Mouse (Mus musculus) C2C12 (cell line): ENCODE measurements around the gene Ccdc190. TPM values are rescaled to one million over a fixed set of nuclear protein-coding genes. Genes with fewer than 3 reads are reported as not detected.

Experiments used
- H3K27me3 ChIP-seq: one replicate; pipeline ENCODE4 v1.6.1; 2011; ENCODE audit not compliant: control insufficient read depth, insufficient read depth, insufficient read length
- H3K36me3 ChIP-seq: one replicate; pipeline ENCODE4 v1.6.1; 2011; ENCODE audit not compliant: control insufficient read depth, insufficient read depth
- H3K4me3 ChIP-seq: one replicate; pipeline ENCODE4 v1.5.1; 2011; ENCODE audit warnings: mild to moderate bottlenecking, control low read depth; ENCODE audit not compliant: poor library complexity, insufficient read depth, severe bottlenecking
- H3K79me2 ChIP-seq: one replicate; pipeline ENCODE4 v1.6.1; 2011; ENCODE audit not compliant: control insufficient read depth, insufficient read depth
- H3K79me3 ChIP-seq: one replicate; pipeline ENCODE4 v1.6.1; 2011; ENCODE audit warnings: low read depth, control low read depth
- H3ac ChIP-seq: one replicate; pipeline ENCODE3; 2011; ENCODE audit warnings: low read depth; ENCODE audit not compliant: control insufficient read depth, insufficient read length
- CEBPB ChIP-seq: IDR thresholded peaks from one replicate; pipeline ENCODE4 v1.6.1; 2011; ENCODE audit warnings: low read depth, mild to moderate bottlenecking, control low read depth, moderate library complexity
- CTCF ChIP-seq: IDR thresholded peaks from one replicate; pipeline ENCODE4 v1.5.1; 2011; ENCODE audit not compliant: control insufficient read depth, insufficient read depth, insufficient read length
- FOSL1 ChIP-seq: IDR thresholded peaks from one replicate; pipeline ENCODE4 v1.8.0; 2011; ENCODE audit warnings: mild to moderate bottlenecking, low read length; ENCODE audit not compliant: poor library complexity, insufficient read depth, severe bottlenecking
- MAX ChIP-seq: IDR thresholded peaks from one replicate; pipeline ENCODE4 v1.6.1; 2011; ENCODE audit warnings: mild to moderate bottlenecking, control low read depth
- MYOD1 ChIP-seq: IDR thresholded peaks from one replicate; pipeline ENCODE4 v1.6.1; 2011; ENCODE audit warnings: low read depth; ENCODE audit not compliant: control insufficient read depth, insufficient read length
- MYOG ChIP-seq: IDR thresholded peaks from one replicate; pipeline ENCODE4 v1.6.1; 2011; ENCODE audit not compliant: control insufficient read depth, insufficient read length; ENCODE audit errors: extremely low read depth
- USF1 ChIP-seq: IDR thresholded peaks from one replicate; pipeline ENCODE4 v1.6.1; 2011; ENCODE audit warnings: low read depth, mild to moderate bottlenecking, control low read depth, moderate library complexity
- polyA plus RNA-seq: library from polyadenylated mRNA; unstranded; fragments of >200 nt; fragmentation: generic; extraction: Trizol; gene quantifications from one replicate; pipeline ENCODE4 v1.2.1, GENCODE M21; 2012; ENCODE audit warnings: missing spikeins

The Ccdc190 gene
- polyA plus RNA-seq, 1 experiment: not detected

DNA sequence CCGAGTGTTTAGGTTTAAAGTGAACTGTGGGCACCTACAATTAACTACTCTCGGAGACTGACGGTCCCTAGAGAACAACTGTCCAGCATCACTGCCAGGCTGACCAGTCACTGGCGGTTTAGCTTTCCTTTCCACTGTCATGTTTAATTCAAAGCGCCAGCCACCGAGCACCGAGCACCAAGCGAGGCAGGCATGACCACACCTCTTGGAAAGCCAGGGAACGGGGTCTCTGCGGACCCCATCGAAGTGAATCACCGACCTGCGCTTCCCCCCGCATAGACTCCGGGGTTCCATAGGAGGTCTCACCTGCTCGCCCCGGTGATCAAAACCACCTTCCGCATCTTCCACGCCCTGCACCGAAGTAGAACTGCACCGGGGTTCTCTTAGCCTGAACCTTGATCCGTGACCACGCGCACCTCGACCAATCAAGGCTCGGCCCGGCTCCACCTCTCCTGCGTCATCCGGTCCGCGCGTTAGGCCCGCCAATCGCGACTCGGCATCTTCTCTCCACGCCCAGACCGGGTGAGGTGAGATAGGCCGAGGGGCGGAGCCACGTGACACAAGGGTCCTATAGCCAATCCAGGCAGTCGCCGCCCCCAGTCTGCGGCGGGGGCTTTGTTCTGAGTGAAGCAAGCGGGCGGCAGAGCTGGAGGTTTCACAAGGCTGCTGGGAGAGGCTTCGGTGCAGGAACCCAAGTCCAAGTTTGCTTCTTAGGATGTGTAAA, 40.5 kb downstream of the Ccdc190 start, which contains the start of gene Hsd17b7:
Gene Hsd17b7, minus strand, starts transcription at position 450 of the 724 bp plus-strand sequence.
- H3K4me3 ChIP-seq: peak within 1 kb of the TSS; percentile 59
- peaks cover 9% of the 10 kb centered on the region for H3K79me2 ChIP-seq
- no peaks in the 10 kb centered on the region for H3K27me3 ChIP-seq
- peaks cover 5% of the 10 kb centered on the region for H3K79me3 ChIP-seq
- TF ChIP-seq USF1: peak; percentile 84
- TF ChIP-seq CTCF: no peak
- no peak for TF ChIP-seq FOSL1
- peak; percentile 58 for TF ChIP-seq MAX
- no peak for TF ChIP-seq MYOD1
- TF ChIP-seq CEBPB: peak; percentile 63
- no peak for TF ChIP-seq MYOG
- peak within 1 kb of the TSS; percentile 58 for H3ac ChIP-seq
- H3K36me3 ChIP-seq: peaks cover 20% of the 10 kb centered on the region

DNA sequence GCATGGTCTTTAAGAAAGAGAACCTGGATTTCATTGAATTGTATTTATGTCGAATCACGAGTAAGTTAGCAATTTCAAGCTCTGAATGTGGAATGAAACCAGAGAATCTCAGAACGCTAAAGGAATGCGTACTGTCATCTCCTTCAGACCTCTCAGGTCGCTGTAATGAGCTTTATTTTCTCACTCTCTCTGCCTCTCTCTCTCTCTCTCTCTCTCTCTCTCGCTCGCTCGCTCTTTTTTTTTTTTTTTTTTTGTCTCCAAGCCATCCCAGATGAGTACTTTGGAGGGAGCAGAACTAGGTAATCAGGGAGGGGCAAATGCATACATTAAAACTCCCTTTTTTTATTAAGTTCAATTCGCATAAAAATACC, 41.1 kb downstream of the Ccdc190 start:
- TF ChIP-seq USF1 (no peak), MYOG (no peak), MYOD1 (no peak), MAX (no peak), CTCF (no peak), CEBPB (no peak), FOSL1 (no peak)
- Histone ChIP-seq H3K36me3 (peaks cover 15% of the 10 kb centered on the region), H3K27me3 (no peaks in the 10 kb centered on the region), H3K4me3 (peak overlapping the region; percentile 27), H3K79me2 (peaks cover 9% of the 10 kb centered on the region), H3K79me3 (peaks cover 5% of the 10 kb centered on the region), H3ac (peak overlapping the region; percentile 58)

DNA sequence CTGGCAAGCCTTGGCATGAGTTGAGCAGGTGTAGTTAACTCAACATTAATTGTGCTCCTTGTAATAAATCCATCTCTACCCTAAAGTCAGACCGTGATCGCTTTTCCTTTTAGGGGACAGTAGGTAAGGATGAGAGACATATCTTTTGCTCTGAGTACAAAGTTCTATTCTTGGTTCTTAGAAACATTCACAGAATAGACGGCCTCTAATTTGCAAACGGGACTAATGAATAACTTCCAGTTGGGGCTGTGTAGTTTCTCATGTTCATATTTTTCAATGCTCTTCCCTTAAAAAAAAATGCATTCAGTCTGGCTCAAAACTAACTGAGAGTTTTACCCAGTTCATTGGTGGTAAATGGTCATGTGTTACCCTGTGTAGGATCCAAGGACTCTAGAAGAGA, 42.5 kb downstream of the Ccdc190 start:
- H3K79me2 ChIP-seq: peaks cover 9% of the 10 kb centered on the region
- H3ac ChIP-seq: no peak overlapping the region
- peaks cover 15% of the 10 kb centered on the region for H3K36me3 ChIP-seq
- H3K27me3 ChIP-seq: no peaks in the 10 kb centered on the region
- peaks cover 5% of the 10 kb centered on the region for H3K79me3 ChIP-seq
- TF ChIP-seq CTCF (no peak), FOSL1 (no peak), MYOG (no peak), MYOD1 (no peak), USF1 (no peak), CEBPB (no peak), MAX (no peak)
- no peak overlapping the region for H3K4me3 ChIP-seq

DNA sequence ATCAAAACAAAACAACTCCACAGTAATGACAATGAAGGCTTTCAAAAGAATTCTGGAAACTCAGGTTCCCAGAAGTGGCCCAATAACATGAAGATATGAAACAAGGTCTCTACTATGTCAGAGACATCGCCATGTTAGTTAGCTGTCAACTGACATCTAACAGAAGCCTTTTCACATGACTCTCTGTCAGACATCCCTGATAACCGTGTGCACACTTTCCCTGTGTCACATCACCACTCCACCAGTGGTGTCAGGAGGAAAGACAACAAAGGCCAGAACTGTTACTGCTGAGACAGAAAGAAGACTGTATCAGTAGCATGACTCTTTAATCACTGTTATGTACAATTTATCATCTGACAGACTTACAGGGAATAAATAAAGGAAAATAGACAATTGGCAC, 43.5 kb downstream of the Ccdc190 start:
- no peak overlapping the region for H3ac ChIP-seq
- TF ChIP-seq CEBPB: no peak
- TF ChIP-seq MYOG: no peak
- TF ChIP-seq MYOD1: no peak
- TF ChIP-seq CTCF: no peak
- TF ChIP-seq MAX: no peak
- TF ChIP-seq FOSL1: no peak
- no peak for TF ChIP-seq USF1
- peaks cover 9% of the 10 kb centered on the region for H3K79me2 ChIP-seq
- no peaks in the 10 kb centered on the region for H3K27me3 ChIP-seq
- no peak overlapping the region for H3K4me3 ChIP-seq
- peaks cover 4% of the 10 kb centered on the region for H3K79me3 ChIP-seq
- H3K36me3 ChIP-seq: peaks cover 18% of the 10 kb centered on the region

- Histone ChIP-seq H3ac (no peak overlapping the region), H3K4me3 (no peak overlapping the region), H3K79me2 (no peaks in the 10 kb centered on the region), H3K79me3 (no peaks in the 10 kb centered on the region), H3K36me3 (peaks cover 40% of the 10 kb centered on the region), H3K27me3 (no peaks in the 10 kb centered on the region)
- TF ChIP-seq USF1: no peak
- TF ChIP-seq CEBPB: no peak
- TF ChIP-seq MYOG: no peak
- TF ChIP-seq MAX: no peak
- no peak for TF ChIP-seq MYOD1
- no peak for TF ChIP-seq CTCF
Measured at GRCm38 (mm10) chr1:169977621-169978020, 49.2 kb downstream of the Ccdc190 start.

Other genes with a start within 250 kb of the Ccdc190 start
- gene Rgs4, start 181.0 kb upstream of the Ccdc190 start, polyA plus RNA-seq: 1.1 TPM
- gene Hsd17b7, start 40.6 kb downstream of the Ccdc190 start, polyA plus RNA-seq: 9.6 TPM
- 13.7 TPM for gene Ddr2, start 182.1 kb downstream of the Ccdc190 start, polyA plus RNA-seq
- gene Uap1, start 246.3 kb downstream of the Ccdc190 start, polyA plus RNA-seq: 17.5 TPM